9 mouse cellular contexts compared by ENCODE assay signal in the genomic region with DNA sequence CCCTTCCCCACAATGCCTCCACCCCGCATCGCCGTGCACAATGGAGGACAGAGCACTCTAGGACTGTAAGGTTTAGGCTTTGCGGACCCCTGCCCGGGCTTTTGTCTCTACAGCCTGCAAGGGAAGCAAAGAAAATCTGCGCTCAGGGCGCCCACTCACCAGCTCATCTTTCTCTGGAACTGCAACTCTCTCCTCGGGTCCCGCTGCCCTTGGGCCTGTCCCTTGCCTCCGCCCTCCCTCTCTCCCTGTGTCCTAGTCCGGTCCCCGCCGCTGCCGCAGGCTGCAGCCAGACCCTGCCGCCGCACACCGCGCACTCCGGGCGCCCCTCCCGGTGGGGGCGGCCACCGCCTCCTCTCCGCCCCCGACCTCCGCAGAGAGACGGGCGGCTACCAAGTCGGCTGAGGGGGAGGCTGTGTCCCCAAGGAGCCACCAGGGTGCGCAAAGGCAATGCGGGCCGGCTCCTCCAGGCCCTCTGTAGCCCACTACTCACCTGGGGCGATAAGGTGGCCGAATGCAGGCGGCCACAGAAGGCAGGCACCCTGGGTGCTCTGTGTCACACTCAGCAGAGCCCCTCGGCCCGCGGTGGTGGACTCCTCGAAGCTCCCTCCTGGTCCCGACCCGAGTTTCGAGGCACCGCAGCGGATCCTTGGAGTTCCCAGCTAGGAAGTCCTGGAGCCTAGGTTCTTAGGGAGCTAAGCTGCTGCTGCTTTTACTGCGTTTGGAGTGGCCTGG.
A peak's percentile ranks its signal among the peaks of the same experiment; 100 is the strongest.
DNase-seq lines count a peak whose midpoint lies in the region; ATAC-seq and TF ChIP-seq lines count a peak whose summit lies in the region.
"Had no signal": no experiment of that assay in that cellular context is flagged by ENCODE, and none has a peak within 500 bp of the region (broad histone marks: within the 10 kb centered on the region; RNA-seq: fewer than 3 reads in every experiment).

No protein-coding gene starts in this region.

- no peaks in the 10 kb centered on the region for H3K9me3 ChIP-seq in forebrain, embryonic 12.5 days
- no peaks in the 10 kb centered on the region for H3K9me3 ChIP-seq in heart, embryonic 15.5 days (replicated peaks)
- no peaks in the 10 kb centered on the region for H3K9me3 ChIP-seq in liver, embryonic 11.5 days (ENCODE audit: control insufficient read depth, low read length)

- peak overlapping the region; percentile 87 for H3K4me2 ChIP-seq in forebrain, embryonic 12.5 days
- peak overlapping the region; percentile 81 for H3K4me2 ChIP-seq in heart, embryonic 15.5 days
- peak overlapping the region; percentile 67 for H3K4me2 ChIP-seq in liver, embryonic 11.5 days

- H3K9ac ChIP-seq in forebrain, embryonic 12.5 days: peak overlapping the region; percentile 75
- peak overlapping the region; percentile 80 for H3K9ac ChIP-seq in heart, embryonic 15.5 days
- H3K9ac ChIP-seq in liver, embryonic 11.5 days (ENCODE audit: low read depth, low read length): peak overlapping the region; percentile 78

- TF ChIP-seq POLR2A in brain, embryonic 14.5 days (IDR thresholded peaks at IDR 0.05; ENCODE audit: borderline replicate concordance, extremely low read depth, insufficient read depth, insufficient read length, poor library complexity, severe bottlenecking): peak; percentile 68
- TF ChIP-seq POLR2A in testis, adult 2 months (IDR thresholded peaks at IDR 0.05; ENCODE audit: control insufficient read depth, low read depth, low read length): no peak; the same call in 1 of the 2 replicates

- ATAC-seq in forebrain, embryonic 12.5 days (ENCODE audit: low FRiP score): peak; percentile 95
- ATAC-seq in heart, embryonic 15.5 days (replicated peaks; ENCODE audit: insufficient number of reproducible peaks, insufficient read depth, low FRiP score, low read depth): peak; percentile 93
- peak; percentile 80 for ATAC-seq in liver, embryonic 11.5 days (replicated peaks; ENCODE audit: low FRiP score)

- H3K4me1 ChIP-seq in forebrain, embryonic 12.5 days: peaks cover 21% of the 10 kb centered on the region
- peaks cover 38% of the 10 kb centered on the region for H3K4me1 ChIP-seq in heart, embryonic 15.5 days (replicated peaks)
- H3K4me1 ChIP-seq in liver, embryonic 11.5 days (replicated peaks; ENCODE audit: control insufficient read depth, insufficient read depth, low read length): peaks cover 9% of the 10 kb centered on the region; the same call in 1 of the 2 replicates
- peaks cover 3% of the 10 kb centered on the region; the same call in 1 of the 2 replicates for H3K4me1 ChIP-seq in testis, adult 2 months (ENCODE audit: control insufficient read depth, insufficient read depth, low read length)

- H3K27me3 ChIP-seq in C2C12 (ENCODE audit: control insufficient read depth, insufficient read depth, insufficient read length): no peaks in the 10 kb centered on the region
- H3K27me3 ChIP-seq in forebrain, embryonic 12.5 days: no peaks in the 10 kb centered on the region
- H3K27me3 ChIP-seq in heart, embryonic 15.5 days: no peaks in the 10 kb centered on the region
- peaks cover 26% of the 10 kb centered on the region for H3K27me3 ChIP-seq in liver, embryonic 11.5 days (replicated peaks; ENCODE audit: control insufficient read depth, insufficient read depth, low read length)
- no peaks in the 10 kb centered on the region for H3K27me3 ChIP-seq in testis, adult 2 months (ENCODE audit: control insufficient read depth, insufficient read depth, low read length)

- H3K36me3 ChIP-seq in C2C12 (ENCODE audit: control insufficient read depth, insufficient read depth): no peaks in the 10 kb centered on the region
- H3K36me3 ChIP-seq in forebrain, embryonic 12.5 days (replicated peaks): no peaks in the 10 kb centered on the region
- H3K36me3 ChIP-seq in heart, embryonic 15.5 days: no peaks in the 10 kb centered on the region
- H3K36me3 ChIP-seq in liver, embryonic 11.5 days (ENCODE audit: control insufficient read depth, insufficient read depth, low read length): no peaks in the 10 kb centered on the region
- no peaks in the 10 kb centered on the region for H3K36me3 ChIP-seq in testis, adult 2 months (ENCODE audit: control insufficient read depth, insufficient read depth, low read length)
- H3K36me3 ChIP-seq: G1E had no signal

- peak; percentile 69 for TF ChIP-seq CTCF in C2C12 (IDR thresholded peaks at IDR 0.05; ENCODE audit: control insufficient read depth, insufficient read depth, insufficient read length)
- TF ChIP-seq CTCF in brain, embryonic 14.5 days (IDR thresholded peaks at IDR 0.05; ENCODE audit: borderline replicate concordance, extremely low read depth, insufficient read depth, insufficient read length): peak; percentile 58
- no peak for TF ChIP-seq CTCF in testis, adult 2 months (IDR thresholded peaks at IDR 0.05; ENCODE audit: control insufficient read depth, insufficient read depth, insufficient replicate concordance, low read depth, low read length)

- DNase-seq in brain, embryonic 14.5 days (ENCODE audit: low read depth): peak; percentile 89
- peak; percentile 94 for DNase-seq in kidney, postnatal 10 days
- DNase-seq in liver, embryonic 11.5 days (ENCODE audit: low spot score): peak; percentile 78
- peak; percentile 18 for DNase-seq in naive thymus-derived CD4-positive, alpha-beta T cell, adult 2 months (ENCODE audit: low read depth)

- peaks cover 48% of the 10 kb centered on the region for H3K79me3 ChIP-seq in C2C12 (ENCODE audit: low read depth)

- H3K27ac ChIP-seq in forebrain, embryonic 12.5 days: peak overlapping the region; percentile 59
- H3K27ac ChIP-seq in heart, embryonic 15.5 days: peak overlapping the region; percentile 91
- peak overlapping the region; percentile 71 for H3K27ac ChIP-seq in liver, embryonic 11.5 days (ENCODE audit: low read depth, low read length)
- peak overlapping the region; percentile 69 for H3K27ac ChIP-seq in testis, adult 2 months (ENCODE audit: control insufficient read depth, insufficient read depth, low read depth, low read length)

- under 1% methylated on average over 45 of the region's 45 CpGs for WGBS in forebrain, embryonic 12.5 days
- WGBS in heart, embryonic 15.5 days: under 1% methylated on average over 45 of the region's 45 CpGs
- WGBS in liver, embryonic 11.5 days: under 1% methylated on average over 44 of the region's 45 CpGs

- peak overlapping the region; percentile 90 for H3K4me3 ChIP-seq in C2C12 (ENCODE audit: insufficient read depth, poor library complexity, severe bottlenecking)
- H3K4me3 ChIP-seq in forebrain, embryonic 12.5 days (replicated peaks): peak overlapping the region; percentile 72
- H3K4me3 ChIP-seq in heart, embryonic 15.5 days: peak overlapping the region; percentile 72
- peak overlapping the region; percentile 62 for H3K4me3 ChIP-seq in liver, embryonic 11.5 days (ENCODE audit: low read depth, low read length)
- H3K4me3 ChIP-seq in testis, adult 2 months (ENCODE audit: control insufficient read depth, low read depth, low read length): peak overlapping the region; percentile 74

- H3K79me2 ChIP-seq in C2C12 (ENCODE audit: control insufficient read depth, insufficient read depth): peaks cover 61% of the 10 kb centered on the region

- H3ac ChIP-seq in C2C12 (ENCODE audit: control insufficient read depth, insufficient read length, low read depth): peak overlapping the region; percentile 94

TF ChIP-seq in C2C12, 6 proteins besides CTCF, POLR2A, EP300 and RAD21:
- TF ChIP-seq MAX (IDR thresholded peaks at IDR 0.05): no peak

Comparison
In these comparisons a context has a peak if more than half of its experiments do, and no peak if none do; other contexts are left out.
1. Peak in every context shown above with its lines: DNase-seq, ATAC-seq, H3K4me3 ChIP-seq and H3K27ac ChIP-seq.
2. DNase-seq: peak in every context shown above with its lines; median percentile 94 in kidney, postnatal 10 days; 89 in brain, embryonic 14.5 days; 78 in liver, embryonic 11.5 days; 18 in naive thymus-derived CD4-positive, alpha-beta T cell, adult 2 months.